Mouse (Mus musculus) left cerebral cortex, postnatal 36 days (tissue): ENCODE results near the gene Tap1. TPM values are rescaled to one million over a fixed set of nuclear protein-coding genes. Genes with fewer than 3 reads are reported as not detected.

ENCODE experiments used
- DNase-seq, 2 experiments: peaks; one replicate each; pipeline ENCODE4 v3.0.0; 2021 to 2022; ENCODE audit warnings: low spot score in 2 of 2, mixed read lengths in 1 of 2
- intact Hi-C: fragments of 180-260 bp; cut with DNase I; formaldehyde crosslinking; loops from one replicate; pipeline ENCODE4 v1.15.1; 2025
- total RNA-seq, 2 experiments: library from RNA; stranded (reverse); gene quantifications; 2 replicates each; pipeline ENCODE4 v1.2.3; 2021

Tap1 gene
- total RNA-seq, 2 experiments from 2014 or later: 1.9 to 2.0 TPM

- no peak for DNase-seq
- intact Hi-C loops: no loop called here
These were observed 13.6 kb downstream of the Tap1 start for GRCm38 (mm10) chr17:34200772-34201505.

- no peak for DNase-seq
- intact Hi-C loops: no loop called here
These were observed 14.2 kb downstream of the Tap1 start for GRCm38 (mm10) chr17:34201506-34202055.

GRCm38 (mm10) chr17:34202760-34203442, 15.5 kb downstream of the Tap1 start:
- DNase-seq: no peak
- intact Hi-C loops: no loop called here

- intact Hi-C loops: no loop called here
- DNase-seq: no peak
These were observed 16.1 kb downstream of the Tap1 start, which contains the start of gene Tap2 for GRCm38 (mm10) chr17:34203444-34203843. Gene Tap2, plus strand, starts transcription at chr17:34203527.

GRCm38 (mm10) chr17:34204303-34205010, 17.1 kb downstream of the Tap1 start:
- intact Hi-C loops: loop anchor here (2.0 kb wide), 1 partner anchor 34 kb away; no protein-coding TSS in a partner anchor
- peak; percentile 75 to 82 for DNase-seq

GRCm38 (mm10) chr17:34205021-34205745, 17.8 kb downstream of the Tap1 start:
- intact Hi-C loops: loop anchor here (2.0 kb wide), 1 partner anchor 34 kb away; no protein-coding TSS in a partner anchor

GRCm38 (mm10) chr17:34205746-34206176, 18.4 kb downstream of the Tap1 start:
- intact Hi-C loops: loop anchor here (2.0 kb wide), 1 partner anchor 35 kb away; no protein-coding TSS in a partner anchor
- no peak for DNase-seq

More at GRCm38 (mm10) chr17:34205021-34205745, 17.8 kb downstream of the Tap1 start:
- DNase-seq: no peak

GRCm38 (mm10) chr17:34206731-34207130, 19.4 kb downstream of the Tap1 start:
- intact Hi-C loops: no loop called here
- DNase-seq: no peak

- no peak for DNase-seq
- intact Hi-C loops: no loop called here
These were observed 20.1 kb downstream of the Tap1 start for GRCm38 (mm10) chr17:34207456-34207855.

GRCm38 (mm10) chr17:34207866-34208265, 20.5 kb downstream of the Tap1 start:
- DNase-seq: no peak
- intact Hi-C loops: no loop called here

- intact Hi-C loops: no loop called here
- no peak for DNase-seq
These were observed 21.1 kb downstream of the Tap1 start for GRCm38 (mm10) chr17:34208421-34208820.

- intact Hi-C loops: no loop called here
- DNase-seq: no peak
These were observed 22.3 kb downstream of the Tap1 start for GRCm38 (mm10) chr17:34209680-34210079.

GRCm38 (mm10) chr17:34210599-34210998, 23.2 kb downstream of the Tap1 start:
- intact Hi-C loops: no loop called here
- DNase-seq: no peak

- no peak for DNase-seq
- intact Hi-C loops: no loop called here
These were observed 24.5 kb downstream of the Tap1 start for GRCm38 (mm10) chr17:34211746-34212365.

GRCm38 (mm10) chr17:34213936-34214335, 26.6 kb downstream of the Tap1 start:
- intact Hi-C loops: no loop called here
- no peak for DNase-seq

- DNase-seq: no peak
- intact Hi-C loops: no loop called here
These were observed 27.8 kb downstream of the Tap1 start for GRCm38 (mm10) chr17:34215176-34215575.

GRCm38 (mm10) chr17:34217216-34217928, 30.0 kb downstream of the Tap1 start:
- DNase-seq: no peak
- intact Hi-C loops: no loop called here

GRCm38 (mm10) chr17:34217986-34218385, 30.6 kb downstream of the Tap1 start:
- no peak for DNase-seq
- intact Hi-C loops: no loop called here
